Mouse (Mus musculus) heart, adult 2 months (tissue): ENCODE measurements at regions not wholly inside any gene's neighbourhood (a gene's known extent, or its start where the extent isn't known, plus 50 kb on each side); places are given as distances from the start of the nearest gene placed in this dataset.

ENCODE experiments used
- CTCF ChIP-seq: fragments of 200-600 bp; IDR thresholded peaks from 2 replicates; pipeline ENCODE4 v1.8.1; 2022; ENCODE audit warnings: antibody characterized with exemption, mild to moderate bottlenecking, moderate library complexity
- POLR2A ChIP-seq: fragments of 200-500 bp; IDR thresholded peaks from 2 replicates; pipeline ENCODE4 v1.6.1; 2011; ENCODE audit warnings: mild to moderate bottlenecking, low read depth, low read length, control low read depth; ENCODE audit not compliant: insufficient read depth

- TF ChIP-seq POLR2A (no peak), CTCF (no peak)
Observed at GRCm38 (mm10) chr2:75265218-75265617, 393.8 kb upstream of the Hnrnpa3 start.
